Mouse (Mus musculus) heart, postnatal 0 days (tissue): ENCODE measurements around the gene Ndrg3.
"Not testable (repeated sequence)": the region's sequence is repeated elsewhere in the genome, so short reads cannot be mapped to it uniquely, and the experiment has no call there.

Experiments used
- CTCF ChIP-seq: IDR thresholded peaks from 2 replicates; pipeline ENCODE4 v1.5.1; 2016; ENCODE audit warnings: antibody characterized with exemption, control low read depth, low read depth
- EP300 ChIP-seq: IDR thresholded peaks from 2 replicates; pipeline ENCODE4 v1.6.1; 2016; ENCODE audit warnings: antibody characterized with exemption, low read depth

DNA sequence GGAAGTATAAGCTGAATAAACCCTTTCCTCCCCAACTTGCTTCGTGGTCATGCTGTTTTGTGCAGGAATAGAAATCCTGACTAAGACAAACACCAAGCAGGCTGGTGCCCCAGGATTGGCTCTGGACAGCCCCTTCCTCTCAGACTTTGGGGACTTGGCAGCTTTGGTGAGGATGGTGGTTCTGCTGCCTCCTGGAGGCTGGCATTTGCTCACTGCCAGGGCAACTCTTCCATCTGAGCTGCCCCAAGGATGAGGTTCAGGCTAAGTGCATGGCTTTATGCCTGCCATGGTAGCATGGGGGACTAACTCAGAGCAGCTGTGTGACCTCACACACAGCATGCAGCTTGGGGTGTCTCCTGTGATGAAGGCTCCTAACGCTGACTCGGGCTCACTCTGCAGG lies 66.2 kb downstream of the Ndrg3 start:
- TF ChIP-seq CTCF, EP300: not testable (repeated sequence)
